Mouse (Mus musculus) WW6 (cell line): Measurements from ENCODE around the gene Eddm3b.
A peak's percentile ranks its signal among the peaks of the same experiment; 100 is the strongest.

Source experiments
- DNase-seq: peaks from one replicate; pipeline ENCODE4 v3.0.0-alpha.2; 2013; ENCODE audit warnings: low read depth, low spot score

Gene Eddm3b

GRCm38 (mm10) chr14:51113916-51114560, at the start of gene Eddm3b:
Gene Eddm3b (plus strand): TSS chr14:51114426.
- DNase-seq, result no peak

GRCm38 (mm10) chr14:51068956-51069355, 45.3 kb upstream of the Eddm3b start:
- no peak for DNase-seq

- DNase-seq, result no peak
Observed at GRCm38 (mm10) chr14:51069617-51070016, 44.6 kb upstream of the Eddm3b start.

GRCm38 (mm10) chr14:51074335-51074734, 39.9 kb upstream of the Eddm3b start, which contains the start of gene Olfr750:
Gene Olfr750 (minus strand): TSS chr14:51074435.
- no peak for DNase-seq

- no peak for DNase-seq
Observed at GRCm38 (mm10) chr14:51079180-51079579, 35.0 kb upstream of the Eddm3b start.

- no peak for DNase-seq
Observed at GRCm38 (mm10) chr14:51081035-51081434, 33.2 kb upstream of the Eddm3b start.

GRCm38 (mm10) chr14:51082599-51083581, 31.3 kb upstream of the Eddm3b start:
- no peak for DNase-seq

GRCm38 (mm10) chr14:51083805-51084204, 30.4 kb upstream of the Eddm3b start:
- DNase-seq, result no peak

- no peak for DNase-seq
Observed at GRCm38 (mm10) chr14:51085086-51085485, 29.1 kb upstream of the Eddm3b start.

- no peak for DNase-seq
Observed at GRCm38 (mm10) chr14:51085911-51086310, 28.3 kb upstream of the Eddm3b start.

- no peak for DNase-seq
Observed at GRCm38 (mm10) chr14:51087762-51088161, 26.5 kb upstream of the Eddm3b start.

GRCm38 (mm10) chr14:51088166-51088969, 25.9 kb upstream of the Eddm3b start:
- DNase-seq, result peak; percentile 65

GRCm38 (mm10) chr14:51088970-51089673, 25.1 kb upstream of the Eddm3b start:
- DNase-seq, result peak; percentile 89

- no peak for DNase-seq
Observed at GRCm38 (mm10) chr14:51089674-51090076, 24.6 kb upstream of the Eddm3b start.

GRCm38 (mm10) chr14:51090077-51090781, 24.0 kb upstream of the Eddm3b start:
- peak; percentile 46 for DNase-seq

GRCm38 (mm10) chr14:51090921-51091900, 23.0 kb upstream of the Eddm3b start, which contains the start of the genes Rnase4 and Ang:
Gene Rnase4 (plus strand): TSS chr14:51091077.
Gene Ang (plus strand): TSS chr14:51091150.
- peak; percentile 40 for DNase-seq

GRCm38 (mm10) chr14:51092073-51092620, 22.1 kb upstream of the Eddm3b start:
- no peak for DNase-seq

- no peak for DNase-seq
Observed at GRCm38 (mm10) chr14:51093496-51093895, 20.7 kb upstream of the Eddm3b start.
